Mouse (Mus musculus) layer of hippocampus, adult 11-12 months (tissue): Measurements from ENCODE around the gene Tbc1d8b.
"Not testable (repeated sequence)": the region's sequence is repeated elsewhere in the genome, so short reads cannot be mapped to it uniquely, and the experiment has no call there.

Source experiments
- DNase-seq: peaks from one replicate; pipeline ENCODE4 v3.0.0; 2022; ENCODE audit warnings: low spot score

Tbc1d8b gene

GRCm38 (mm10) chrX:139684775-139685695 lies at the start of gene Tbc1d8b:
Gene Tbc1d8b (plus strand): TSS chrX:139684996.
- DNase-seq = peak; percentile 79

- DNase-seq = no peak
Observed at GRCm38 (mm10) chrX:139639744-139640143, 45.1 kb upstream of the Tbc1d8b start.

- no peak for DNase-seq
Observed at GRCm38 (mm10) chrX:139640418-139640817, 44.4 kb upstream of the Tbc1d8b start.

- DNase-seq = no peak
Observed at GRCm38 (mm10) chrX:139652226-139652625, 32.6 kb upstream of the Tbc1d8b start.

- no peak for DNase-seq
Observed at GRCm38 (mm10) chrX:139653292-139653691, 31.5 kb upstream of the Tbc1d8b start.

GRCm38 (mm10) chrX:139654350-139655063 lies 30.3 kb upstream of the Tbc1d8b start:
- no peak for DNase-seq

GRCm38 (mm10) chrX:139662111-139662510 lies 22.7 kb upstream of the Tbc1d8b start:
- no peak for DNase-seq

- peak; percentile 11 for DNase-seq
Observed at GRCm38 (mm10) chrX:139665829-139666228, 19.0 kb upstream of the Tbc1d8b start.

- DNase-seq = no peak
Observed at GRCm38 (mm10) chrX:139684410-139684774, 404 bp upstream of the Tbc1d8b start.

GRCm38 (mm10) chrX:139714381-139714780 lies 29.6 kb downstream of the Tbc1d8b start, which contains the start of gene Gm15013:
Gene Gm15013 (minus strand): TSS chrX:139714481.
- DNase-seq = no peak

GRCm38 (mm10) chrX:139722350-139722749 lies 37.6 kb downstream of the Tbc1d8b start:
- DNase-seq = no peak

- no peak for DNase-seq
Observed at GRCm38 (mm10) chrX:139730541-139730940, 45.7 kb downstream of the Tbc1d8b start.

GRCm38 (mm10) chrX:139737066-139737465 lies 52.3 kb downstream of the Tbc1d8b start:
- DNase-seq = no peak

GRCm38 (mm10) chrX:139751855-139752254 lies 67.1 kb downstream of the Tbc1d8b start:
- peak; percentile 7 for DNase-seq

GRCm38 (mm10) chrX:139758634-139759033 lies 73.8 kb downstream of the Tbc1d8b start:
- DNase-seq = not testable (repeated sequence)

- DNase-seq = peak; percentile 51
Observed at GRCm38 (mm10) chrX:139762546-139762945, 77.8 kb downstream of the Tbc1d8b start.

- DNase-seq = no peak
Observed at GRCm38 (mm10) chrX:139769975-139770637, 85.3 kb downstream of the Tbc1d8b start.

GRCm38 (mm10) chrX:139774309-139775083 lies 89.7 kb downstream of the Tbc1d8b start:
- peak; percentile 15 for DNase-seq

- DNase-seq = no peak
Observed at GRCm38 (mm10) chrX:139775084-139775612, 90.4 kb downstream of the Tbc1d8b start.

GRCm38 (mm10) chrX:139777357-139777756 lies 92.6 kb downstream of the Tbc1d8b start:
- no peak for DNase-seq

GRCm38 (mm10) chrX:139778886-139779285 lies 94.1 kb downstream of the Tbc1d8b start:
- DNase-seq = no peak
